Mouse (Mus musculus): ENCODE data around the gene C1qbp. TPM values are rescaled to one million over a fixed set of nuclear protein-coding genes. Genes with fewer than 3 reads are reported as not detected.

Gene C1qbp
- total RNA-seq, 2 experiments from 2014 or later = 98.4 to 107 TPM

DNA sequence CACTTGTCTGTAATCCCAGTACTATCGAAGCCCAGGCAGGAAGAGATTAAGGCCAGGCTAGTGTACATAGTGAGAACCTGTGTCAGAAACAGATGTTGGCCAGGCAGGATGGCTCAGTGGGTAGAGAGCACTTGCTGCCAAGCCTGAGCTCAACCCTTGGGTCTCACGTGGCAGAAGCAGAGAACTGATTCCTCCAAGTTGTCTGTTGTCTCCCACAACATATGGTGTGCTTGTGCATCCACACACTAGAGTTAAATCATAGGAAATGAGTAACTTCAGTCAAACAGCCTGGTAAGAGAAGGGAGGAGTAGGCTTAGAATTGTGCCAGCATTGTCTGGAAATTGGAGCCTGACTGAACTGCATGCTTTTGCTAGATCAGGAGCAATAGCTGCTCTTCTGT, 7.6 kb downstream of the C1qbp start:
- DNase-seq (ENCODE audit: low spot score in 2 of 2) = peak in 1 of 2 experiments; percentile 68

DNA sequence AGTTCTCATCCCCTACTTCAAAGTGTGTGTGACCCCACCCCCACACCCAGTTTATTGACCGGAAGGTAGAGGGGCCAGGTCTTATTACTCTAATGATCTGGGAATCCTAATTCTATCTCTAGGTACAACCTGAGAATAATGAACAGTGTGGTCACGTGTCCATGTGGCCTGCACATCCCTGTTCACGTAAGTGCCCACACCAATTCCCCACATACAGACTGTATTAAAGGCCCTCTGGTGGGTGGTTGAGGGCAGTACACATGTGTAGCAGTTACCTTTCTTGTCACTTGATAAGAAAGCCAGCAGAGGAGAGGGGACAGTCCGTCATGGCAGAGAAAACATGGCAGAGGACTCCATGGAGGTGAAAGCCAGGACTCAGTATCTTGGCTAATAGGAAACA, 8.9 kb downstream of the C1qbp start:
- no peak for DNase-seq (ENCODE audit: low spot score in 2 of 2)

DNA sequence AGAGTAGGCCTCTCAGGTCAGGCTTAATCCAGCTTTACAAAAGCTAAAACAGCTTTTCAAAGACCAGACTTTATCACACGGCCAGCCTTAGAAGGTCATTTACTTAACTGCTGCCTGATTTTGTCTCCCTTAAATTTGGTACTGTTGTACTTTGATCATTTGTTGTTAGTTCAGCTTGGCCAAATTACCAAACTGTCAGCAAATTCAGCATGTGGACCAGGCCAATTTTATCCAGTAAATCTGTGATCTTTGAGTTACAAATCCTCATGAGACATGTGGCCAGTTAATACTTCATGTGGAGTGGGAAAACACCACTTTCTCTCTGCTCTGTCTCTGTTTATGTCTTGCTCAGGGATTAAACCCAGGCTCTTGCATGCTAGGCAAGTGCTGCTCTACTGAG, 10.2 kb downstream of the C1qbp start:
- no peak for DNase-seq (ENCODE audit: low spot score in 2 of 2)

DNA sequence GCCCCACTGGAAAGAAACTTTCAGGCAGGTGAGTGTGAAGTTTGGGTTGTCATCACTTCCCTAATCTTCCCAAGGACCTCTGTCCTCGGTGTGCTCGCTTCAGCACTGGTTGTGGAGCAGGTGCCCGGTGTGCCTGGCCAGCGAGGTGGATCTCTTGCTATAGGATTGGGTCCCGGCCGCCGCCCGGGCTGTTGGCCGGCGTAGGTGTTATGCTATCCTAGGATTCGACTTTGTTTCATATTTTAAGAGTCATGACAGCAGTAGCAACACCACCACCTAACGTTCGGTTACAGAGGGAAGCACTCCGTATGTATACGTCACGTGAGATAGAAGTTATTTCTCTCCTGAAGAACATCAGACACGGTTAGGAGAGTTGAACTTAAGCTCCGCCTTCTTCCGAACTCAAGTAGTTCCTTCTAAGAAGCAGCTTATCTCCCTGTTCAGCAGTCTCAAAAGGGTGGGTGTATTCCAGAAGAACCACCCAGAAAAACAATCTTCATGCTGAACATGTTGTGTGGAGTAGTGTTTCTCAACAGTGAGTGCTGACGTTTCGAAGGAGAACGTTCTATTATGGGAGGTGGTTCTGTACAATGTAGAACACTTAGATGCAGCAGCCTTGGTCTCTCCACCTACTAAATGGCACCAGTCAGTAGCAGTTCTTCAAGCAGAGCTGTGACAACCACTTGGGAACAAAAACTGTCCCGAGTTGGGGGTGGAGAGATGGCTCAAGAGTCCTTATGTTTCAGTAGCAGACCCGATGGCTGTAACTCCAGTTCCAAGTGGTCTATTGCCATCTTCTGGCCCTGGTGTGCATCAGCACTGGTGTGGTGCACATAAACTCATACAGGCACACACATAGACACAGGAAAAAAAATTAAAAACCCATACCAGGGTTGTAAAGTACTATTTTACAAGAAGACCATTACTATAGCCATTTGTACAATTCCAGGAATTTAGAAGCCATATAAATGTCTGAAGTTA, 12.0 kb downstream of the C1qbp start:
- DNase-seq (ENCODE audit: low spot score in 2 of 2) = peak in 1 of 2 experiments; percentile 33

DNA sequence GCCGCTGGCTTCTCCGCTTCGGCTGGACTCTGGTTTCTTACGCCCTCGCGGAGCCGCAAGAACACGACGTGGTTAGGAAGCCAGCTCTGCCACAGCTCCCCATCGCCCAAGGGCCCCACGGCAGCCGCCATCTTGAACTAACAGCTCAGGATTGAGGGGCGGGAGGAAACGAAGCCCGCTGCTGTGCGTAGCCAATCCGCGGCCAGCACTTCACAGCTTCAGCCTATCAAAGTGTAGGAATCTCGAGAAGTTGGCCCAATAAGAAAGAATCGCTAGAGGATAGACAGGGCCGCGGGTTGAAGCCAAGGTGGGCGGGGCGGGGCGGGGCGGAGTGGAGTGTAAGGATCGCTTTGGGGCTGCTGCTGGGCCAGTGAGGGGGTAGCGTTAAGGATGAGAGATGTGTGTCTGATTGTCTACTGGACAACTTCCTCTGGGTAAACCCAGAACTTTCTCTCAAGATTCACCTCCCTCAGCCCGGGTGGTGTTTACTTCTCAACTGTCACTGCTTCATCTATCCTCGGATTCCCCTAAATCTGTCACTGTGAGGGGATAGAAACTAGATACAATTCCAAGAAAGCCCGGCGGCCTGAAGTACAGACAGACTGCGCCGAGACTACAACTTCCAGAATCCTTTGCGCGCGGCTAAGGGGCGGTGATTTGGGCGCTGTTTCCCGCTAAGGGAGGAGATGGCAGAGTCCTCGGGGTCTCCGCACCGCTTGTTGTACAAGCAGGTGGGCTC, 12.8 kb downstream of the C1qbp start, which contains the start of the genes Nup88 and Rpain:
Gene Nup88, minus strand, starts transcription at position 153 of the 739 bp plus-strand sequence.
Gene Rpain, plus strand, starts transcription at position 393 of the 739 bp plus-strand sequence.
- peak; percentile 92 to 97 for DNase-seq (ENCODE audit: low spot score in 2 of 2)

DNA sequence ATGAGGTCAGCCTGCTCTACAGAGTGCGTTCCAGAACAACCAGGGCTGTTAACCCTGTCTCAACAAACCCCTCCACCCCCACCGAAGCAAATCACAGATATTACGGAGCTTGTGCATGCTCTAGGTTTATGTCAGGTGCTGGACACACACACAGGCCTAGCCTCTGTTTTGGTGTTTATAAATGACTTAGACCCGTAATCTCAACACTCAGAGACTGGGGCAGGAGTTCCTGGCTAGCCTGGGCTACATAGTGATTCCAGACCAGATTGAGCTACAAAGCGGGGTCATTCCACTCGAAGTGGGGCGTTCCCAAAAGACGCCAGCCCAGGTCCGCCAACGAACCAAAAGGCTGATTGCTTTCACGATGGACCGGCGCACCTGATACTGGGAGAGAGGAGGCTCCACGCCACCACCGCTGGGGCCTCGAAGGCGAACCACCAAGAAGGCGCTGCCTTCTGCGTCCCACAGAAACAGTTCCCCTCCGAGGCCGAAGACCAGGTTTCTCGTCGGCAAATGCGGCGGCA, 13.5 kb downstream of the C1qbp start:
- no peak for DNase-seq (ENCODE audit: low spot score in 2 of 2)

DNA sequence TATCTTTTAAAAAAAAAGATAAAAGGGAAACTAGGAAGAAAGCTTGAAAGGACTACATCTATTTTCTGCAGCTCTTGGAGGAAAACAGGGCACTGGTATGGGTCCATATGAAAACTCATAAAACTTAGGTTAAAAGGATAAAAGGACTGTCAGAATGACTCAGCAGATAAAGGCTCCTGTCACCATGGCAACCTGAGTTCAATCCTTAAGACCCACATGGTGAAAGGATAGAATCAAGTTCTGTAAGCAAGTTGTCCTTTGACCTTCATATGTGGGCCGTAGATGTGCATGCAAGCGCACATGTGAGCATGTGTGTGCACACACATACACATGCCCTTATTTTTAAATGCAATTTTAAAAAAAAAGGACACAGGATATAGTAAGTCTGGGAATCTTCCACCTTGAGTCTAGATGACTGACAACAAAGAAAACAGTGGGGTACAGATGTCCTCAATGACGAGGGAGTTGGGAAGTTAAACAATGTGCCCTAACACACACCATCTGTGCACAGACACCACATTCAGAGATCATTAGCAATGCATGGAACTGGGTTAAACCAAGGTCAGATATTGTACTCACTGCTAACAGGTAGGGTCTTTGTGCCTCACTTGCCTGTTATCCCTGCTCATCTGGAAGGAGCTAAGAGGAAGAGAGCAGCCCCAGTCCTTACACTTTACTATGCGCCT, 18.5 kb downstream of the C1qbp start:
- no peak for DNase-seq (ENCODE audit: low spot score in 2 of 2)

DNA sequence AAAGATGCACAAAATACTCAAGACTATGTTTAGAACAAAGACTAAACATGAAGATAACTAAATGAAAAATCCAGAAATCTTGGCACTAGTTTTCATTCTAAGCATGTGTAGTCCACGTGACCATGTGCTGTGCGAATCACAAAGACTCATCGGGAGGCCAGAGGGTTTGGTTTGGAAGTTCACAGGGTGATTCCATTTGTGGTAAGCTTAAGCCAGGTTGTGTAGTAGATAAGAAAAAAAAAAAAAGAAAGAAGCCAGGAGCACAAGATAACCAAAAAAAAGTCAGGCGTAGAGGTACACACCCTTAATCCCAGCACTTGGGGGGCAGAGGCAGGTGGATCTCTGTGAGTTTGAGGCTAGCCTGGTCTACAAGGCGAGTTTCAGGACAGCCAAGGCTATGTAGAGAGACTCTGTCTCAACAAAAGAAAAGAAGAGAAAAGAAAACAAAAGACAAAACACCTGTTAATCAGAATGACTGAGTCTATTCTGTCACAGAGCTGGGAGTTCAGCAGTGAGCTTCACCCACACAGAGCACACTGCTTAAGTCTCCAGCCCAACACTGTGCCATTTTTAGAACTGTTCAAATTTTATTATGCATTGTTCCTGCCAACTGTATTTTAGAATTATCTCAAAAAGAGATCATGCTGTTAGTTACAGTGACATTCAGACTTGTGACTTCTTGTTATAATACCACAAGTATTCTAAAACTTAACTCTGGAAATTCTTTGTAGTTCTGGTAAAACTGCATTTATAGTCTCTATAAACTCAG, 21.9 kb downstream of the C1qbp start:
- peak in 1 of 2 experiments; percentile 39 for DNase-seq (ENCODE audit: low spot score in 2 of 2)

DNA sequence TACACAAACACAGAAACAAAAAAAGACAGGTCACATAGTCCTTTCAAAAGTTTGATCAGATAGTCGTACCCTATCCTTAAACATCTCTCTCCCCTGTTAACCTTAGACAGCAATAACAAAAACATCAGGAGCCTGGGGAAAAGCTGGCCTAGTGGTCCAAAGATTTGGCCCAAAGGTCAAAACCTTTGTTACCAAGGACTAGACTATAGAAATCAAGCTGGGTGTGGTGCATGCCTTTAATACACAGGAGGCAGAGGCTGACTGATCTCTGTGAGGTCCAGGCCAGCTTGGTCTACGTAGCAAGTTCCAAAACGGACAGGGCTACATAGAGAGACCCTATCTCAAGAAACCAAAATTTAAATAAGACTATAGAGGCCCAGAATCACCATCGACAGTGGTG, 28.1 kb downstream of the C1qbp start:
- no peak for DNase-seq (ENCODE audit: low spot score in 2 of 2)

DNA sequence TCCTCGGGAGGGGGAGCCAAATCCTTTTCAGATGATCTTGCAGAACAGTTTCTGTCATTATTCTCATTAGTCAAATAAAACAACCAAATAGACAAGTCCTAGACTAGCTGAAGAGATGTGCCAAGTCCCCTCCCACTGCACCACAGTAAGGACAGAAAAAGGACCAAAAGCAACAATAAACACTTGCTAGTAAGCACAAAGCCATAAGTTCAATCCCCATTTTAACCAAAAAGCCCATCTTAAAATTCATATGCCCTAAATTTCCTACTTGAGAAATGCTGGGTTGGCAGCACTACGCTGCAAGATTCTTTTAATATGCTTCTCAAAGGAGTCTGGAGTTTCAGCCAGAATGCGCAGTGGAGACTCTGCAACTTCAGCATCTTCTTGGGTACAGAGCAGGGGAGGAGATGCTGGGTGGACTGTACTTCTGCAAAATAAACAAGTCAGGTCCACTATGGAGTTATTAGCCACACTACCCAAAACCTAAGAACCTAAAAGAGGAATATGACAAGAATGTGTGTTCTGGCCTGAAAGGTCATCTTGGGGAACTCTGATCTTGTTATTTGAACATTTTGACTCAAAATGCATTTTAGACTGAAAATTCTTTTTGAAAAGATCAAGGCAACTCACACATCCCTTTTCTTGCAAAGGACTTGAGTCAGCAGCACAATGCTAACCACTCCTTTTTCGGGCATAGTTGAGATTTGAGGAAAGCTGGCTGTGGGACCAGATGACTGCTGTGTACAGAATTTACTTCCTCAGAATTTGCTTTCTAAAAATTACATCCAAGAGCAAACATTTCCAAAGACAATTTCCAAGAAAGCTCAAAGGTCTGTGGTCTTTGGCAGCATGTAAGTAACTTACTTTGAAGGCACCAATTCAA, 37.6 kb downstream of the C1qbp start:
- no peak for DNase-seq (ENCODE audit: low spot score in 2 of 2)

DNA sequence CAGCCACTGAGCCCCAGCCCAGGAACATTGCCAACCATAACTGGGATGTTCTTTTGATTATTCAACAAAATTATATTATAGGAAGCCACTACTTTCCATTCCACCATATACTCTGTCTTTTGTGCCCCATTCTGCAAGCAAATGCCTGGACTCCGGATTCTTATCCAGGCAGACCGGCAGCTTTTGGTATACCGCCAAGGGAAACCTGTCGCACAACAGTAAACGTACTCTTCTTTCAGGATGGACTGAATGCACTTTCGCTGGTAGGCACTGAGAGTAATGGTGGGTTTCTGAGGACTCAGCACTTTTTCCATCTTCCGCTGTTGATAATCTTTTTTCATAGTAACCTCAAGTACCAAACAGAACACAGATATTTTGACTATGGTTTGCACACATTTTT, 39.2 kb downstream of the C1qbp start:
- DNase-seq (ENCODE audit: low spot score in 2 of 2) = no peak

DNA sequence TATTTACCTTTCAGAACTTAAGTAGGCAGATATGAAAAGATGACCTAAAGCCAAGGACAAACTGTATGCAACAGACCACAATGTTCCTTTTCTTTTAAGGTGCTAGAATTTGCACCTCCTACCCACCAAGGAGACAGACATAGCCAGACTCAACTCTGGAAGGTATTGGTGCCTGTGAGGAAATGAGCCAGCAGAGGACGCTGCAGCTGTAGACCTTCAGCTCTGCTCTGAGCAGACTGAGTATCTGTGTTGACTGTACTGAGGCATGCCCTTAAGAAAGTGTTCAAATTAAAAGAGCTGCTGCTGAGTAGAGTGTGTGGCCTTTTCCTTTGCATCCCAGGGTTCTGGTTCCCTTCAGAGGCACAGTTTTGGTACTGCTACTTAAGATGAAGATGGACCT, 40.2 kb downstream of the C1qbp start:
- no peak for DNase-seq (ENCODE audit: low spot score in 2 of 2)

DNA sequence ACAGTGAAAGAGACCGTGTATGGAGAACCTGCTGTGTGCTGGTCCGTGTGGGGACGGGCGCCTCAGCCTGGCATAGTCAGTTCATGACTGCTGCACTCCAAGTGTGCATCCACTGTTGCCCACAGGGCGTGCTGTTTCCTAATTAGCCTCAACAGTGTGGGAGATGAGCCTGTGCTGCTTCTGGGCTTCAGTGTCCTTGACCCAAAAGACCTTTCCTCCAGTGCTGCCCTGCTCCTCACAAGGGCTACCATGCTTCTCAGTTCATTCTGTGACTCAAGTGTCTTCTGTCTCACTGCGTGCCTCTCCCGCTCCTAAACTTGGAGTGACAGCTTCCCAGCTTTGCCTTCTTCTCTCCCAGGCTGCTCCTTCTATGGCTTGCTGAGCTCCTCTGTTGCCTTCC, 47.5 kb downstream of the C1qbp start:
- DNase-seq (ENCODE audit: low spot score in 2 of 2) = no peak

DNA sequence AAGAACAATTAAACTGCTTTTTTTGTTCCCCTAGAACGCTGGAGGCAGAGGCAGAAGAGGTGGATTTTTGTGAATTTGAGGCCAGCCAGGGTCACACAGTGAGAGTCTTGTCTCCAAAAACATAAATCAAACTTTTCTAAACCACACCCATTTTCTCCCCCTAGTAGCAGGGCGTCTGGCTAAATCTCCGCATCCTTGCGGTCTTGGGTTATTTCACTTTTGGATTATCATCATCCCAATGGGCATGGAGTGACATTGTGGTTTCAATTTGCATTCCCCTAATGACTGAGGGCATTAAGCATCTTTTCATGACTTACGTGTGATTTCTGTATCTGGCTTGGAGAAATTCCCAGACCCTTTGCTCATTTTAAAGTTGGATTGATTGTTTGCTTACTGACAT, 51.4 kb downstream of the C1qbp start:
- DNase-seq (ENCODE audit: low spot score in 2 of 2) = no peak

Other genes with a start within 250 kb of the C1qbp start
- 10 to 100 TPM; 22.5 to 24.6 TPM for gene Zfp3, start 218.8 kb downstream of the C1qbp start, total RNA-seq (2021)
- gene Scimp, start 170.4 kb downstream of the C1qbp start, total RNA-seq (2021) = not detected
- gene Rabep1, start 138.2 kb downstream of the C1qbp start, total RNA-seq (2021) = 100 to 1,000 TPM; 128 to 130 TPM
- 10 to 100 TPM; 49.1 to 49.6 TPM for gene Nup88, start 13.1 kb downstream of the C1qbp start, total RNA-seq (2021)
- gene Rpain, start 12.8 kb downstream of the C1qbp start, total RNA-seq (2021) = 10 to 100 TPM; 36.1 to 38.8 TPM
- gene Dhx33, start 21.4 kb upstream of the C1qbp start, total RNA-seq (2021) = 10 to 100 TPM; 62.4 to 63.8 TPM
- gene Mis12, start 36.6 kb upstream of the C1qbp start, total RNA-seq (2021) = 10 to 100 TPM; 17.7 to 19.5 TPM
- gene Derl2, start 36.8 kb upstream of the C1qbp start, total RNA-seq (2021) = 10 to 100 TPM; 26.7 to 27.6 TPM
- 100 to 1,000 TPM; 215 to 252 TPM for gene 6330403K07Rik, start 50.5 kb upstream of the C1qbp start, total RNA-seq (2021)
- under 1 TPM; 0.67 to 0.76 TPM for gene Nlrp1a, start 161.7 kb upstream of the C1qbp start, total RNA-seq (2021)
- gene Nlrp1b, start 247.7 kb upstream of the C1qbp start, total RNA-seq (2021) = under 1 TPM; 0.07 to 0.18 TPM

Data from layer of hippocampus, adult 18-20 months (tissue).